Mouse (Mus musculus) midbrain, embryonic 15.5 days (tissue): ENCODE results near the gene Gse1. TPM values are rescaled to one million over a fixed set of nuclear protein-coding genes. Genes with fewer than 3 reads are reported as not detected.

Source experiments
- ATAC-seq: fragments of 200-750 bp; cut with Nextera tagmentation; replicated peaks from 2 replicates; pipeline ENCODE4 v1.8.0; 2017; ENCODE audit warnings: moderate TSS enrichment
- H3K27ac ChIP-seq: fragments of 300-500 bp; sonication (generic); 2 replicates; pipeline ENCODE4 v1.5.1; 2015; ENCODE audit warnings: mild to moderate bottlenecking, inconsistent platforms
- H3K27me3 ChIP-seq: fragments of 300-500 bp; sonication (generic); replicated peaks from 2 replicates; pipeline ENCODE4 v1.6.1; 2015; ENCODE audit warnings: inconsistent platforms
- H3K36me3 ChIP-seq: fragments of 300-500 bp; sonication (generic); replicated peaks from 2 replicates; pipeline ENCODE4 v1.6.1; 2015; ENCODE audit warnings: inconsistent platforms
- H3K4me1 ChIP-seq: fragments of 300-500 bp; sonication (generic); 2 replicates; pipeline ENCODE4 v1.6.1; 2015; ENCODE audit warnings: inconsistent platforms
- H3K4me2 ChIP-seq: fragments of 300-500 bp; sonication (generic); 2 replicates; pipeline ENCODE4 v1.6.1; 2015; ENCODE audit warnings: inconsistent platforms, mild to moderate bottlenecking, moderate library complexity
- H3K4me3 ChIP-seq: fragments of 300-500 bp; sonication (generic); 2 replicates; pipeline ENCODE4 v1.5.1; 2015; ENCODE audit warnings: mild to moderate bottlenecking, inconsistent platforms
- H3K9ac ChIP-seq: fragments of 300-500 bp; sonication (generic); 2 replicates; pipeline ENCODE4 v1.6.1; 2015; ENCODE audit warnings: mild to moderate bottlenecking, inconsistent platforms
- H3K9me3 ChIP-seq: fragments of 300-500 bp; sonication (generic); 2 replicates; pipeline ENCODE4 v1.6.1; 2016; ENCODE audit warnings: inconsistent platforms
- WGBS: fragments of 180-500 bp; shearing (Covaris S2); methylation state at CpG from one replicate; pipeline ENCODE4 v1.1.7; 2015; ENCODE audit warnings: mixed read lengths; 5-methylcytosine and 5-hydroxymethylcytosine counted together
- polyA plus RNA-seq: library from polyadenylated mRNA; unstranded; fragments of >200 nt; fragmentation: Nextera tagmentation; extraction: Ambion mirVana; gene quantifications from 2 replicates; pipeline ENCODE4 v1.2.1, GENCODE M21; 2015

Gene Gse1
- polyA plus RNA-seq, 1 experiment from 2014 or later = 21.2 TPM

DNA sequence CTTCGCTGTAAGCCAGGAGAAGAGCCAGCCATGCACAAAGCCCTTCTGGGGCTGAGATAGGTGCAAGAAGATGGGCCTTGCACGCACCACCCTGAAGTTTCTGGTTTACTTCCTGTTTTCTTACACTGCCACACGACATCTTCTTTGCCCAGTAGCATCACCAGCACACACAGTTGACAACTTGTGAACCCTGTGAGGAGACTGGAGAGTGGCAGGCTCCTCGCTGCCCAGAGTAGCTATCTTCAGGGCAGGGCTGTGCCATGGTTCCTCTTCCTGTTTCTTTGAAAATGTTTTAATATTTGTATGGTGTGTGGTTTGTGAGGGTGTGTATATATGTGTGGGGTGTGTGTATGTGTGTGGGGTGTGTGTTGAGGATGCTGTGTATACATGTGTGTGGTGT lies 84.2 kb downstream of the Gse1 start:
- Histone ChIP-seq H3K4me3 (no peak overlapping the region), H3K4me2 (no peak overlapping the region), H3K27ac (no peak overlapping the region), H3K9me3 (no peaks in the 10 kb centered on the region), H3K9ac (no peak overlapping the region), H3K27me3 (0 out of 2 replicates have a peak, but pooled peaks cover 4% of the 10 kb centered on the region), H3K4me1 (peaks cover 30% of the 10 kb centered on the region), H3K36me3 (no peaks in the 10 kb centered on the region)
- no peak for ATAC-seq
- 88% methylated on average over 4 of the region's 4 CpGs for WGBS

DNA sequence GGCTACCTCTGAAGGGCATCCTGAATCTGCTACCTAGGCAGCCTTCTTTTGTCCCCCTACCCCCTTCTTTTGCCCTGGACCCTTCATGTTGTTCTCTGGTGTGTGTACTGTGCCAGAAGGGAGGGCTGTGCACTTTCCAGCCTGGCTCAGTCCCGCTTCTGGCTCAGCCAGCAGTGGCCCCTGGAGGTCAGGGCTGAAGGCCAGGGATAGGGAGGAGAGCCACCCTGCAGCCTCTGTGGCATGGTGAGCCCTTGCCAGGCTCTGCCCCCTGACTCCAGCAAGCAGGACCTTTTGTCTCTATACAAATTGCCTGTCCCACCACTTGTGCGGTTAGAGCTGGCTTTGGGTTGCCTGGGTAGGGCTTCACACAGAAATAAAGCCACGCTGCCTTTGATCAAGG lies 85.4 kb downstream of the Gse1 start:
- Histone ChIP-seq H3K9me3 (no peaks in the 10 kb centered on the region), H3K4me2 (no peak overlapping the region), H3K27me3 (0 out of 2 replicates have a peak, but pooled peaks cover 4% of the 10 kb centered on the region), H3K27ac (no peak overlapping the region), H3K9ac (no peak overlapping the region), H3K4me3 (no peak overlapping the region), H3K36me3 (no peaks in the 10 kb centered on the region), H3K4me1 (peaks cover 24% of the 10 kb centered on the region)
- 70% methylated on average over 3 of the region's 3 CpGs for WGBS
- ATAC-seq = no peak

DNA sequence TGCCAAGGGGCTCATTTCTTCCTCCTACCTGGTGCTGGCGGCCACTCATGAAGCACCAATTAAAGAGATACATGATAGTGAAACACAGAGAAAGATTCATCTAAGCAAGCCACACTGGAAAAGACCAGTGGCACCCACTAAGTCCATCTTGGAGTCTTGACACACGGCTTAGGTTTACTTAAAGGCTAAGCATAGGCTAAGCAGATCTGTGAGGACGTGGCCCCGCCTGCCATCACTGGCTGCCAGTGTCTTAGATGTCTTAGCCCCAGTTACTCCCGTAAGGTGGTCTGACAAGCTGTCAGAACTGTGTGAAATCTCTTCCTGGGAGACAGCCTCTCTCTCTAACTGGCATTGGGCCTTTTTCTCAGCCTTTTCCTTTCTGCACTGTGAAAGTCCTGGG lies 86.7 kb downstream of the Gse1 start:
- 0 out of 2 replicates have a peak, but pooled peaks cover 4% of the 10 kb centered on the region for H3K27me3 ChIP-seq

GRCm38 (mm10) chr8:120315644-120316043 lies 87.4 kb downstream of the Gse1 start:
- no peak overlapping the region for H3K4me3 ChIP-seq
- no peak for ATAC-seq
- H3K4me1 ChIP-seq = peaks cover 7% of the 10 kb centered on the region
- WGBS = 89% methylated on average over 4 of the region's 4 CpGs
- H3K27ac ChIP-seq = no peak overlapping the region
- H3K27me3 ChIP-seq = 0 out of 2 replicates have a peak, but pooled peaks cover 1% of the 10 kb centered on the region
- H3K9ac ChIP-seq = no peak overlapping the region
- no peaks in the 10 kb centered on the region for H3K36me3 ChIP-seq
- no peaks in the 10 kb centered on the region for H3K9me3 ChIP-seq
- H3K4me2 ChIP-seq = no peak overlapping the region

More for the DNA sequence above, 86.7 kb downstream of the Gse1 start:
- Histone ChIP-seq H3K4me3 (no peak overlapping the region), H3K9me3 (no peaks in the 10 kb centered on the region), H3K4me1 (peaks cover 13% of the 10 kb centered on the region), H3K36me3 (no peaks in the 10 kb centered on the region), H3K27ac (no peak overlapping the region), H3K9ac (no peak overlapping the region), H3K4me2 (no peak overlapping the region)
- WGBS = 71% methylated on average over 5 of the region's 5 CpGs
- no peak for ATAC-seq

GRCm38 (mm10) chr8:120316707-120317106 lies 88.5 kb downstream of the Gse1 start:
- H3K9ac ChIP-seq = no peak overlapping the region
- WGBS = 88% methylated on average over 7 of the region's 7 CpGs
- no peaks in the 10 kb centered on the region for H3K9me3 ChIP-seq
- ATAC-seq = no peak
- H3K4me1 ChIP-seq = peaks cover 7% of the 10 kb centered on the region
- H3K27ac ChIP-seq = no peak overlapping the region
- no peak overlapping the region for H3K4me3 ChIP-seq
- no peaks in the 10 kb centered on the region for H3K27me3 ChIP-seq
- no peak overlapping the region for H3K4me2 ChIP-seq
- H3K36me3 ChIP-seq = no peaks in the 10 kb centered on the region

DNA sequence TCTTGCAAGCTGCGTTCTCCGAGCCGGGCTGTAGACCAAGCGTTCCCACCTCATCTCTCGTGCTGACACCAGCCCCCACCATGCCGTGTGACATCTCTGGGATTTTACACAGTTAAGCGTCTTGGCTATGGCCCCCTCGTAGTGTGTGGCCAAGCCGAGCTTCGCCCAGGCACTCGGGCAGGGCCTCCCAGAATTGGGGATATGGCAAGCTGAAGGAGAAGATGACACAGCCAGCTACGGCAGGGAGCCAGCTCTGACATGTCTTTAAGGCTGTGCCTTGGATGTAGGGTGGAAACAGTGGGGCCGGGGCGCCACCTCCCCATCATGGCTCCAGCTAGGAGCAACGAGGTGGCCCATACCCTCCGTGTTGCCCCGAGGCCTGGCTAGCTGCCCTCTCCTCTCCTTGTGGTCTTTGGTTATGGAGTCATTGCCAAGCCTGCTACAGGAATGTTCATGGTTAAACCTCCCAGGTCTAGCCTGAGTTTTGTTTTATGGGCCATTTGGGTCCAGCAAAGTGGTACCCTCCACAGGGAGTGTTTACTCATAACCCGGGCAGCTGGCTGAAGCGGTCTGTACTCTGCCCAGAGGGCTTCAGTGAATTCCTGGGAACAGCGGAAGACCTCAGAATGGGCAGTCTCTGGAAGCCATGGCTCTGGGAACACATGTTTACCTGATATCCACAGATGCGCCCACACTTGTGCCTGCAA lies 89.0 kb downstream of the Gse1 start:
- H3K9ac ChIP-seq = no peak overlapping the region
- no peak for ATAC-seq
- 91% methylated on average over 21 of the region's 21 CpGs for WGBS
- H3K4me1 ChIP-seq = peaks cover 10% of the 10 kb centered on the region
- no peaks in the 10 kb centered on the region for H3K9me3 ChIP-seq
- no peak overlapping the region for H3K4me2 ChIP-seq
- no peaks in the 10 kb centered on the region for H3K27me3 ChIP-seq
- H3K4me3 ChIP-seq = no peak overlapping the region
- H3K36me3 ChIP-seq = no peaks in the 10 kb centered on the region
- H3K27ac ChIP-seq = no peak overlapping the region

DNA sequence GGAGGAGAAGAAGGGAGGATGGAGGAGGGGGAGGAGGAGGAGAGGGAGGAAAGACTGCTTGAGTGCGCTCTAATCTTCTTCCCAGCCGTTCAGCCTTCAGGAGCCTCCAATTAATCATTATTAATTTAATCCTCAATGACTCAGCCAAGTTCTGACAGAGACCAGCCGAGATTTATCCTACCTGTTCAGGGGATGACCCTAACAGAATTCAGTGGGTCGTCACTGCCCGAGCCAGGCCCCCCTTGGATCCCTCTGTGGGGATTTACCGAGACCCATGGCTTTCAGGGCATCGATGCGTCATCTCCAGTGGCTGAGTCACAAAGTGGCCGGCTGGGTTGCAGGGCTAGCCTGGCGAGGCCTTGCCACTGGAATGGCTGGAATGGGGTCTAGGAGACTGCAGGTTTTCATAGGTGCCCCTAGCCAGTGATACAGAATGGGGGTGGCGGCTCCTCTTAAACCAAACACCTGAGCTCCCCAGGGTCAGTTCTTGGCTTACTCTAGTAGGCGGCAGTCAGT lies 90.3 kb downstream of the Gse1 start:
- WGBS = 54% methylated on average over 12 of the region's 12 CpGs
- H3K27ac ChIP-seq = no peak overlapping the region
- no peak overlapping the region for H3K9ac ChIP-seq
- no peak overlapping the region for H3K4me2 ChIP-seq
- H3K4me1 ChIP-seq = peaks cover 23% of the 10 kb centered on the region
- no peak overlapping the region for H3K4me3 ChIP-seq
- no peaks in the 10 kb centered on the region for H3K27me3 ChIP-seq
- H3K36me3 ChIP-seq = no peaks in the 10 kb centered on the region
- no peaks in the 10 kb centered on the region for H3K9me3 ChIP-seq
- ATAC-seq = no peak

DNA sequence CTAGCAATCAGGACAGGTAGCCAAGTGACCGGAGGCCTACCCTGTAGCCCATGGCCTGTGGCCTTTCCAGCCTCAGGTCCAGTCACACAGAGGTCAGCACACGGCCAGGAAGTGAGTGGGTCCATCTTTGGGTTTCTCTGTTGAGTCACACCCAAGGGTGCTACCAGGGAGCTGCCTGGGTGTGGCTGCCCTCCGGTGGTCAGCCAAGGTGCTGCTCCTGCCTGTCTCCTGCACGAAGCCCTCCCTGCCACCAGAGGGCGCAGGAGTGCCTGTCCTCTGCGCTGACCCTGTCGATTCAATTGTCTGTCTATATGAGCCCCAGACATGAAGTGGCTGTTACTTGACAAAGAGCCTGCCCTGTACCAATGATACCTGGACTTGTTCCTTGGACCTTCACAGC lies 91.2 kb downstream of the Gse1 start:
- Histone ChIP-seq H3K4me3 (no peak overlapping the region), H3K4me2 (no peak overlapping the region), H3K9me3 (no peaks in the 10 kb centered on the region), H3K27me3 (no peaks in the 10 kb centered on the region), H3K4me1 (peaks cover 26% of the 10 kb centered on the region), H3K9ac (no peak overlapping the region), H3K27ac (no peak overlapping the region), H3K36me3 (no peaks in the 10 kb centered on the region)
- peak; percentile 21; the same call in 1 of the 2 replicates for ATAC-seq
- 21% methylated on average over 7 of the region's 7 CpGs for WGBS

- Histone ChIP-seq H3K9ac (no peak overlapping the region), H3K4me2 (no peak overlapping the region), H3K4me3 (no peak overlapping the region), H3K4me1 (peaks cover 26% of the 10 kb centered on the region), H3K27me3 (no peaks in the 10 kb centered on the region), H3K9me3 (no peaks in the 10 kb centered on the region), H3K27ac (no peak overlapping the region), H3K36me3 (no peaks in the 10 kb centered on the region)
- 94% methylated on average over 5 of the region's 5 CpGs for WGBS
- no peak for ATAC-seq
These were observed 91.9 kb downstream of the Gse1 start for GRCm38 (mm10) chr8:120320146-120320545.

DNA sequence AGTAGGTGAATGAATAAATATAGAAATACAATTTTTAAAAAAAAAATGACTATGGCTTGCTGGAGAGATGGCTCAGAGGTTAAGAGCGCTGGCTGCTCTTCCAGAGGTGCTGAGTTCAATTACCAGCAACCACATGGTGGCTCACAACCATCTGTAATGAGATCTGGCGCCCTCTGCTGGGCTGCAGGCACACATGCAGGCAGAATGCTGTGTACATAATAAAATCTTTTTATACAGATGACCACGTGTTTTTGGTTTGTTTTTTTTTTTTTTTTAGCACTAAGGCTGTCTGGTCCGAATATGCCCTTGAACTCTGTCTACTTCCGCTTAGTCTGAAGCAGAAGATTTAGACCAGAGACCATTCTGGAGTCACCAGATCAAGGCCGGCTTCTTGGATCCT lies 93.5 kb downstream of the Gse1 start:
- Histone ChIP-seq H3K4me1 (peaks cover 26% of the 10 kb centered on the region), H3K4me2 (no peak overlapping the region), H3K4me3 (no peak overlapping the region), H3K9me3 (no peaks in the 10 kb centered on the region), H3K27ac (no peak overlapping the region), H3K36me3 (no peaks in the 10 kb centered on the region), H3K27me3 (no peaks in the 10 kb centered on the region), H3K9ac (no peak overlapping the region)
- 48% methylated on average over 6 of the region's 6 CpGs for WGBS
- ATAC-seq = no peak

- Histone ChIP-seq H3K4me1 (peaks cover 25% of the 10 kb centered on the region), H3K27me3 (no peaks in the 10 kb centered on the region), H3K36me3 (no peaks in the 10 kb centered on the region), H3K4me3 (no peak overlapping the region), H3K9ac (peak overlapping the region; percentile 16; the same call in 1 of the 2 replicates), H3K4me2 (no peak overlapping the region), H3K9me3 (no peaks in the 10 kb centered on the region), H3K27ac (peak overlapping the region; percentile 65)
- ATAC-seq = peak; percentile 70
- 7% methylated on average over 20 of the region's 20 CpGs for WGBS
These were observed 94.7 kb downstream of the Gse1 start for GRCm38 (mm10) chr8:120322956-120323448.

DNA sequence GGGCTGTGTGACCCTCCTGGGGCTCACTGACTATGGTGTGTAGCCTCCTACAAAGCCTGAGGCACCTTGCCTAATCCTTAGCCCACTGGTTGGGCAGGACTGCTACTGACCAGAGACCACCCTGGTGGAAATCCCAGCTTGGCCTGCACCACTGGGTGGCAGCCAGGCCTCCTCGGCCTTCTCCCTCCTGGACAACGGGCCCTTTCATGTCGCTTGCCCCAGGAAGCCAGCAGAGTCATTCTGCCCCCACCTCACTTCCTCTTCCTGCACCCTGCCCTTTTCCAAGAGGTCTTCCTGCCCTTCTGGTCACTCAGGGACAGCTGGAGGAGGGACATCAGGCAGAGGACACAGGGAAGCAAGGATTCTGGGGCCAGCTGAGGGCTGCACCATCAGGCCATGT lies 96.3 kb downstream of the Gse1 start:
- Histone ChIP-seq H3K4me2 (no peak overlapping the region), H3K9me3 (no peaks in the 10 kb centered on the region), H3K36me3 (no peaks in the 10 kb centered on the region), H3K27me3 (no peaks in the 10 kb centered on the region), H3K27ac (no peak overlapping the region), H3K4me1 (peaks cover 24% of the 10 kb centered on the region), H3K9ac (no peak overlapping the region), H3K4me3 (no peak overlapping the region)
- 49% methylated on average over 3 of the region's 3 CpGs for WGBS
- ATAC-seq = no peak
